Mouse (Mus musculus) olfactory bulb, adult 2 months (tissue): Measurements from ENCODE around the gene Ntm.

Experiments used
- CTCF ChIP-seq: fragments of 200-500 bp; IDR thresholded peaks from 2 replicates; pipeline ENCODE4 v1.5.1; 2012; ENCODE audit warnings: low read depth, mild to moderate bottlenecking, low read length, moderate library complexity; ENCODE audit not compliant: insufficient read depth
- POLR2A ChIP-seq: fragments of 200-500 bp; IDR thresholded peaks from 2 replicates; pipeline ENCODE4 v1.6.1; 2012; ENCODE audit warnings: mild to moderate bottlenecking, low read depth, low read length, moderate library complexity; ENCODE audit not compliant: insufficient read depth

- TF ChIP-seq CTCF (no peak), POLR2A (no peak)
Measured at GRCm38 (mm10) chr9:29748070-29748469, 214.9 kb downstream of the Ntm start.
